Mouse (Mus musculus) small intestine, adult 2 months (tissue): ENCODE data around the gene Mrpl38.

Experiments
- CTCF ChIP-seq: fragments of 200-500 bp; IDR thresholded peaks from 2 replicates; pipeline ENCODE4 v1.5.1; 2012; ENCODE audit warnings: low read depth, mild to moderate bottlenecking, control low read depth, inconsistent platforms, low read length, moderate library complexity, mixed read lengths; ENCODE audit not compliant: insufficient replicate concordance, insufficient read length; ENCODE audit errors: extremely low read depth
- POLR2A ChIP-seq: fragments of 200-500 bp; IDR thresholded peaks from 2 replicates; pipeline ENCODE4 v1.6.1; 2012; ENCODE audit warnings: low read depth, mild to moderate bottlenecking, control low read depth, inconsistent platforms, low read length, moderate library complexity

GRCm38 (mm10) chr11:116098711-116099460 lies 39.8 kb downstream of the Mrpl38 start:
- TF ChIP-seq CTCF (no peak), POLR2A (no peak)
